Mouse (Mus musculus): ENCODE measurements around the gene Enkd1.

DNA sequence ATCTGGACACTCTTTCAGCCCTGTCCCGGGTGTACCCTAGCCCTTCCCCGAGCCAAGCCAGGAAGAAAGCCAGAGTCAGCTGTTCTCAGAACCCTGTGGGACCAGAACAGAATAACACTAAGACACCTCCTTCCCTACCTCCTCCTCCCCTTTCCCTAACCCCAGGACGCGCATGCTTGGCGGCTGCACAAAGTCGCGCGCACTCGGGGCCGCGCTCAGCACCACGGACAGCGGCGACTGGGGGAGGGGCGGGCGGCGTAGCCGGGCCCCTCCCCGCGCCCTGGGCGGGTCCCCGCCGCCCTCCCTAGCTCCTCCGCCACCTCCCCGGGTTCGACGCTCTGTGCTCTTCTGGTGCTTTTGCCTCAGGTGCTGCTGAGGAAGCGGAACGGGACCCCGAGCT, 14.4 kb downstream of the Enkd1 start:
- no peak for TF ChIP-seq CTCF (IDR thresholded peaks at IDR 0.05; ENCODE audit: low read depth, low read length)
- TF ChIP-seq POLR2AphosphoS5 (IDR thresholded peaks at IDR 0.05; ENCODE audit: insufficient replicate concordance, low read depth, low read length), result no peak
- TF ChIP-seq GATA2 (IDR thresholded peaks at IDR 0.05; ENCODE audit: borderline replicate concordance, low read depth, low read length), result no peak
